Mouse (Mus musculus) MEL (cell line): ENCODE measurements around the gene Gpr146. TPM values are rescaled to one million over a fixed set of nuclear protein-coding genes. Genes with fewer than 3 reads are reported as not detected.

ENCODE experiments used
- DNase-seq: peaks from one replicate; pipeline ENCODE4 v3.0.0; 2011; ENCODE audit warnings: low read depth, low spot score
- H3K27ac ChIP-seq: 2 replicates; pipeline ENCODE4 v1.5.1; 2012; ENCODE audit warnings: low read depth, mild to moderate bottlenecking, control low read depth, low read length, moderate library complexity; ENCODE audit not compliant: control insufficient read depth
- H3K27me3 ChIP-seq, 2 experiments: fragments of 150-350 bp in 1 of 2; sonication (generic) in 1 of 2; 2 replicates each; pipeline ENCODE4 v1.6.1; 2012; ENCODE audit warnings: low read length in 2 of 2, mild to moderate bottlenecking in 2 of 2, improper control_type of control experiment in 1 of 2, moderate library complexity in 1 of 2; ENCODE audit not compliant: insufficient read depth in 2 of 2, control insufficient read depth in 1 of 2
- H3K36me3 ChIP-seq, 2 experiments: 2 replicates each; pipeline ENCODE4 v1.6.1; 2012 to 2014; ENCODE audit warnings: low read length in 2 of 2, improper control_type of control experiment in 1 of 2, inconsistent platforms in 1 of 2, mild to moderate bottlenecking in 1 of 2; ENCODE audit not compliant: insufficient read depth in 2 of 2, control insufficient read depth in 1 of 2
- H3K4me1 ChIP-seq, 2 experiments: fragments of 150-350 bp in 1 of 2; sonication (generic) in 1 of 2; 2 replicates each; pipeline ENCODE4 v1.6.1; 2012; ENCODE audit warnings: low read length in 2 of 2, improper control_type of control experiment in 1 of 2, mild to moderate bottlenecking in 1 of 2; ENCODE audit not compliant: insufficient read depth in 2 of 2, control insufficient read depth in 1 of 2
- H3K4me3 ChIP-seq, 2 experiments: fragments of 150-350 bp in 1 of 2; sonication (generic) in 1 of 2; 2 replicates each; pipeline ENCODE4 v1.5.1; 2012; ENCODE audit warnings: low read depth in 2 of 2, low read length in 2 of 2, mild to moderate bottlenecking in 2 of 2, moderate library complexity in 2 of 2, control low read depth in 1 of 2, improper control_type of control experiment in 1 of 2; ENCODE audit not compliant: control insufficient read depth in 1 of 2, insufficient read depth in 1 of 2
- H3K79me2 ChIP-seq: 2 replicates; pipeline ENCODE4 v1.6.1; 2012; ENCODE audit warnings: mild to moderate bottlenecking, low read length, moderate library complexity; ENCODE audit not compliant: control insufficient read depth, poor library complexity, insufficient read depth
- H3K9ac ChIP-seq: 2 replicates; pipeline ENCODE4 v1.6.1; 2012; ENCODE audit warnings: low read depth, mild to moderate bottlenecking, control low read depth, low read length, moderate library complexity; ENCODE audit not compliant: control insufficient read depth, poor library complexity, severe bottlenecking
- H3K9me3 ChIP-seq: fragments of 150-350 bp; sonication (generic); replicated peaks from 2 replicates; pipeline ENCODE4 v1.6.1; 2012; ENCODE audit warnings: mild to moderate bottlenecking, low read length, improper control_type of control experiment, moderate library complexity; ENCODE audit not compliant: insufficient read depth
- BHLHE40 ChIP-seq: IDR thresholded peaks from 2 replicates; pipeline ENCODE4 v1.6.1; 2012; ENCODE audit warnings: low read depth, mild to moderate bottlenecking, inconsistent platforms, low read length, improper control_type of control experiment, borderline replicate concordance
- CHD1 ChIP-seq: IDR thresholded peaks from 2 replicates; pipeline ENCODE4 v1.6.1; 2012; ENCODE audit warnings: low read depth, mild to moderate bottlenecking, inconsistent platforms, low read length, improper control_type of control experiment
- CHD2 ChIP-seq: IDR thresholded peaks from 2 replicates; pipeline ENCODE4 v1.6.1; 2011; ENCODE audit warnings: low read length, improper control_type of control experiment
- CTCF ChIP-seq, 3 experiments: IDR thresholded peaks in 2 of 3; conservative IDR thresholded peaks in 1 of 3; 2 replicates each; pipeline ENCODE4 v1.5.1; 2011 to 2012; ENCODE audit warnings: low read length in 3 of 3, low read depth in 2 of 3, mild to moderate bottlenecking in 2 of 3, improper control_type of control experiment in 1 of 3, inconsistent platforms in 1 of 3, mixed read lengths in 1 of 3, moderate library complexity in 1 of 3; ENCODE audit not compliant: control insufficient read depth in 1 of 3, insufficient read depth in 1 of 3, poor library complexity in 1 of 3, severe bottlenecking in 1 of 3
- E2F4 ChIP-seq: IDR thresholded peaks from 2 replicates; pipeline ENCODE4 v1.6.1; 2011; ENCODE audit warnings: low read depth, low read length, improper control_type of control experiment, borderline replicate concordance
- ELF1 ChIP-seq: IDR thresholded peaks from 2 replicates; pipeline ENCODE4 v1.6.1; 2014; ENCODE audit warnings: low read depth, mild to moderate bottlenecking, inconsistent platforms, low read length, improper control_type of control experiment, moderate library complexity
- EP300 ChIP-seq, 2 experiments: IDR thresholded peaks; 2 replicates each; pipeline ENCODE4 v1.6.1; 2011; ENCODE audit warnings: improper control_type of control experiment in 2 of 2, low read length in 2 of 2, low read depth in 1 of 2, mild to moderate bottlenecking in 1 of 2
- GATA1 ChIP-seq: IDR thresholded peaks from 2 replicates; pipeline ENCODE4 v1.6.1; 2011; ENCODE audit warnings: low read depth, low read length, improper control_type of control experiment
- HCFC1 ChIP-seq: IDR thresholded peaks from 2 replicates; pipeline ENCODE4 v1.6.1; 2012; ENCODE audit warnings: low read depth, mild to moderate bottlenecking, inconsistent platforms, low read length, improper control_type of control experiment, moderate library complexity
- KAT2A ChIP-seq: conservative IDR thresholded peaks from 2 replicates; pipeline ENCODE4 v1.6.1; 2012; ENCODE audit warnings: low read depth, low read length, improper control_type of control experiment, inconsistent platforms
- MAFK ChIP-seq: IDR thresholded peaks from 2 replicates; pipeline ENCODE4 v1.6.1; 2011; ENCODE audit warnings: low read depth, mild to moderate bottlenecking, low read length, improper control_type of control experiment, borderline replicate concordance
- MAX ChIP-seq: IDR thresholded peaks from 2 replicates; pipeline ENCODE4 v1.6.1; 2011; ENCODE audit warnings: low read length, improper control_type of control experiment
- MEF2A ChIP-seq: IDR thresholded peaks from 2 replicates; pipeline ENCODE4 v1.6.1; 2014; ENCODE audit warnings: low read depth, mild to moderate bottlenecking, inconsistent platforms, low read length, improper control_type of control experiment; ENCODE audit not compliant: poor library complexity, insufficient replicate concordance, severe bottlenecking; ENCODE audit errors: extremely low read depth
- MXI1 ChIP-seq: IDR thresholded peaks from 2 replicates; pipeline ENCODE4 v1.6.1; 2011; ENCODE audit warnings: mild to moderate bottlenecking, low read depth, low read length, improper control_type of control experiment
- MYB ChIP-seq: IDR thresholded peaks from 2 replicates; pipeline ENCODE4 v1.6.1; 2011; ENCODE audit warnings: mild to moderate bottlenecking, low read depth, low read length, improper control_type of control experiment
- NELFE ChIP-seq: IDR thresholded peaks from 2 replicates; pipeline ENCODE4 v1.6.1; 2011; ENCODE audit warnings: low read depth, low read length, improper control_type of control experiment
- NRF1 ChIP-seq: IDR thresholded peaks from 2 replicates; pipeline ENCODE4 v1.6.1; 2014; ENCODE audit warnings: low read depth, mild to moderate bottlenecking, inconsistent platforms, low read length, improper control_type of control experiment, moderate library complexity; ENCODE audit not compliant: poor library complexity, insufficient read depth, severe bottlenecking
- POLR2A ChIP-seq, 2 experiments: IDR thresholded peaks; 2 replicates each; pipeline ENCODE4 v1.6.1; 2011 to 2012; ENCODE audit warnings: low read length in 2 of 2, mild to moderate bottlenecking in 2 of 2, control low read depth in 1 of 2, improper control_type of control experiment in 1 of 2, low read depth in 1 of 2, moderate library complexity in 1 of 2; ENCODE audit not compliant: control insufficient read depth in 1 of 2, insufficient read depth in 1 of 2, poor library complexity in 1 of 2
- RCOR1 ChIP-seq: IDR thresholded peaks from 2 replicates; pipeline ENCODE4 v1.6.1; 2012; ENCODE audit warnings: low read depth, mild to moderate bottlenecking, inconsistent platforms, low read length, improper control_type of control experiment
- SIN3A ChIP-seq: IDR thresholded peaks from 2 replicates; pipeline ENCODE4 v1.6.1; 2012; ENCODE audit warnings: low read length, improper control_type of control experiment, inconsistent platforms
- SMC3 ChIP-seq: IDR thresholded peaks from 2 replicates; pipeline ENCODE4 v1.6.1; 2011; ENCODE audit warnings: low read depth, low read length, improper control_type of control experiment
- TAL1 ChIP-seq: IDR thresholded peaks from 2 replicates; pipeline ENCODE4 v1.6.1; 2012; ENCODE audit warnings: mild to moderate bottlenecking, inconsistent platforms, low read length, moderate library complexity, mixed read lengths
- TBP ChIP-seq: IDR thresholded peaks from 2 replicates; pipeline ENCODE4 v1.8.0; 2011; ENCODE audit warnings: low read depth, low read length, improper control_type of control experiment
- TCF12 ChIP-seq: IDR thresholded peaks from 2 replicates; pipeline ENCODE4 v1.6.1; 2014; ENCODE audit warnings: low read depth, mild to moderate bottlenecking, inconsistent platforms, low read length, improper control_type of control experiment, moderate library complexity
- UBTF ChIP-seq: IDR thresholded peaks from 2 replicates; pipeline ENCODE4 v1.6.1; 2012; ENCODE audit warnings: low read depth, mild to moderate bottlenecking, inconsistent platforms, low read length, improper control_type of control experiment, moderate library complexity, borderline replicate concordance; ENCODE audit not compliant: insufficient read depth
- USF1 ChIP-seq: IDR thresholded peaks from 2 replicates; pipeline ENCODE4 v1.6.1; 2014; ENCODE audit warnings: low read depth, mild to moderate bottlenecking, inconsistent platforms, low read length, improper control_type of control experiment, moderate library complexity
- USF2 ChIP-seq, 2 experiments: IDR thresholded peaks; 2 replicates each; pipeline ENCODE4 v1.6.1; 2011 to 2012; ENCODE audit warnings: improper control_type of control experiment in 2 of 2, low read length in 2 of 2, borderline replicate concordance in 1 of 2, inconsistent platforms in 1 of 2, low read depth in 1 of 2, mild to moderate bottlenecking in 1 of 2; ENCODE audit not compliant: insufficient read depth in 1 of 2
- ZC3H11A ChIP-seq: IDR thresholded peaks from 2 replicates; pipeline ENCODE4 v1.6.1; 2012; ENCODE audit warnings: low read depth, mild to moderate bottlenecking, inconsistent platforms, low read length, improper control_type of control experiment
- ZKSCAN1 ChIP-seq: IDR thresholded peaks from 2 replicates; pipeline ENCODE4 v1.6.1; 2012; ENCODE audit warnings: low read depth, mild to moderate bottlenecking, inconsistent platforms, low read length, improper control_type of control experiment, moderate library complexity
- ZNF384 ChIP-seq: IDR thresholded peaks from 2 replicates; pipeline ENCODE4 v1.6.1; 2012; ENCODE audit warnings: low read depth, mild to moderate bottlenecking, inconsistent platforms, low read length, improper control_type of control experiment
- polyA plus RNA-seq, 2 experiments: library from polyadenylated mRNA; stranded (reverse) in 1 of 2; unstranded in 1 of 2; fragments of >175 nt in 1 of 2; fragments of >200 nt in 1 of 2; gene quantifications; 2 replicates each; pipeline versions ENCODE4 v1.2.1 to v1.2.4; 2012; ENCODE audit warnings: low replicate concordance in 2 of 2, low read depth in 1 of 2; ENCODE audit not compliant: insufficient read length in 2 of 2, insufficient read depth in 1 of 2, missing spikeins in 1 of 2
- total RNA-seq: library from RNA; depleted of rRNA; stranded (reverse); fragments of 300-350 nt; gene quantifications from 2 replicates; pipeline ENCODE4 v1.2.3, GENCODE M21; 2012

The Gpr146 gene
- total and polyA plus RNA-seq, 3 experiments = 0.92 to 4.5 TPM; not detected in 1

- Histone ChIP-seq H3K4me3 (no peak overlapping the region), H3K9ac (no peak overlapping the region), H3K79me2 (no peaks in the 10 kb centered on the region), H3K36me3 (no peaks in the 10 kb centered on the region; a peak in 1 of 4 replicates), H3K9me3 (no peaks in the 10 kb centered on the region), H3K4me1 (no peaks in the 10 kb centered on the region), H3K27me3 (no peaks in the 10 kb centered on the region), H3K27ac (no peak overlapping the region)
- no peak for TF ChIP-seq HCFC1
- TF ChIP-seq ELF1 = no peak
- TF ChIP-seq MAFK = no peak
- TF ChIP-seq TCF12 = no peak
- no peak for TF ChIP-seq KAT2A
- no peak for TF ChIP-seq BHLHE40
- TF ChIP-seq MYB = no peak
- no peak for TF ChIP-seq MXI1
- TF ChIP-seq CHD1 = no peak
- TF ChIP-seq USF2 (IDR thresholded peaks at IDR 0.05; ENCODE audit: borderline replicate concordance in 1 of 2, insufficient read depth in 1 of 2, low read depth in 1 of 2, low read length in 2 of 2) = no peak
- TF ChIP-seq NRF1 = no peak
- no peak for DNase-seq
Measured at GRCm38 (mm10) chr5:139363858-139364257, 13.6 kb upstream of the Gpr146 start.

- DNase-seq = peak; percentile 72
- H3K4me1 ChIP-seq = no peaks in the 10 kb centered on the region
- H3K27me3 ChIP-seq = no peaks in the 10 kb centered on the region
- H3K9me3 ChIP-seq = no peaks in the 10 kb centered on the region
- no peak overlapping the region for H3K4me3 ChIP-seq
- no peaks in the 10 kb centered on the region for H3K79me2 ChIP-seq
- no peak overlapping the region for H3K9ac ChIP-seq
- H3K27ac ChIP-seq = no peak overlapping the region
- no peaks in the 10 kb centered on the region; a peak in 1 of 4 replicates for H3K36me3 ChIP-seq
- TF ChIP-seq HCFC1 (no peak), E2F4 (no peak), EP300 (IDR thresholded peaks at IDR 0.05; ENCODE audit: low read depth in 1 of 2, low read length in 2 of 2) (no peak), SMC3 (peak; percentile 93), CHD2 (no peak), ZC3H11A (peak; percentile 96), MXI1 (no peak), TBP (no peak), ELF1 (no peak), CTCF (IDR thresholded peaks at IDR 0.05 in 2 of 3, conservative IDR thresholded peaks at IDR 0.05 in 1 of 3; ENCODE audit: control insufficient read depth in 1 of 3, insufficient read depth in 1 of 3, low read depth in 2 of 3, low read length in 3 of 3, poor library complexity in 1 of 3, severe bottlenecking in 1 of 3) (peak; percentile 93 to 99 (median 98)), USF1 (no peak; the same call in 1 of the 2 replicates), ZNF384 (no peak), GATA1 (no peak), ZKSCAN1 (no peak), MYB (no peak), CHD1 (no peak), SIN3A (peak; percentile 49; the same call in 1 of the 2 replicates), MAX (no peak), POLR2A (IDR thresholded peaks at IDR 0.05; ENCODE audit: control insufficient read depth in 1 of 2, insufficient read depth in 1 of 2, low read depth in 1 of 2, low read length in 2 of 2, poor library complexity in 1 of 2) (no peak), NELFE (no peak), UBTF (no peak), TCF12 (no peak), TAL1 (no peak), RCOR1 (no peak), MEF2A (no peak)
Measured at GRCm38 (mm10) chr5:139364260-139364910, 13.1 kb upstream of the Gpr146 start.
